Mouse (Mus musculus) kidney, embryonic 14.5 days (tissue): ENCODE data around the gene Tmem72. TPM values are rescaled to one million over a fixed set of nuclear protein-coding genes. Genes with fewer than 3 reads are reported as not detected.
A peak's percentile ranks its signal among the peaks of the same experiment; 100 is the strongest.

Experiments used
- ATAC-seq: fragments of 200-750 bp; cut with Nextera tagmentation; 2 replicates; pipeline ENCODE4 v1.8.0; 2017; ENCODE audit warnings: moderate number of reproducible peaks, mild to moderate bottlenecking, moderate TSS enrichment, moderate library complexity; ENCODE audit not compliant: low FRiP score, low TSS enrichment
- H3K27ac ChIP-seq: fragments of 300-500 bp; sonication (generic); 2 replicates; pipeline ENCODE4 v1.5.1; 2014; ENCODE audit warnings: low read depth, mild to moderate bottlenecking, low read length, moderate library complexity, mixed read lengths
- H3K27me3 ChIP-seq: fragments of 300-500 bp; sonication (generic); 2 replicates; pipeline ENCODE4 v1.6.1; 2014; ENCODE audit warnings: mild to moderate bottlenecking, low read length; ENCODE audit not compliant: control insufficient read depth, insufficient read depth
- H3K36me3 ChIP-seq: fragments of 300-500 bp; sonication (generic); 2 replicates; pipeline ENCODE4 v1.6.1; 2014; ENCODE audit warnings: low read length, mixed read lengths; ENCODE audit not compliant: control insufficient read depth, insufficient read depth
- H3K4me1 ChIP-seq: fragments of 300-500 bp; sonication (generic); 2 replicates; pipeline ENCODE4 v1.6.1; 2014; ENCODE audit warnings: low read length, mixed read lengths; ENCODE audit not compliant: control insufficient read depth, insufficient read depth
- H3K4me2 ChIP-seq: fragments of 300-500 bp; sonication (generic); replicated peaks from 2 replicates; pipeline ENCODE4 v1.6.1; 2014; ENCODE audit warnings: low read depth, mild to moderate bottlenecking, low read length
- H3K4me3 ChIP-seq: fragments of 300-500 bp; sonication (generic); 2 replicates; pipeline ENCODE4 v1.5.1; 2014; ENCODE audit warnings: mild to moderate bottlenecking, low read length
- H3K9ac ChIP-seq: fragments of 300-500 bp; sonication (generic); 2 replicates; pipeline ENCODE4 v1.6.1; 2014; ENCODE audit warnings: low read depth, mild to moderate bottlenecking, low read length, moderate library complexity
- H3K9me3 ChIP-seq: fragments of 300-500 bp; sonication (generic); 2 replicates; pipeline ENCODE4 v1.6.1; 2016; ENCODE audit warnings: low read length; ENCODE audit not compliant: control insufficient read depth
- WGBS: fragments of 180-500 bp; shearing (Covaris S2); extraction: QIAGEN DNeasy Blood & Tissue Kit; methylation state at CpG from one replicate; pipeline ENCODE4 v1.1.7; 2014; 5-methylcytosine and 5-hydroxymethylcytosine counted together
- polyA plus RNA-seq: library from polyadenylated mRNA; unstranded; fragments of >200 nt; fragmentation: Nextera tagmentation; extraction: Ambion mirVana; gene quantifications from 2 replicates; pipeline ENCODE4 v1.2.1, GENCODE M21; 2014

The Tmem72 gene
- polyA plus RNA-seq, 1 experiment from 2014 or later = 1.8 TPM

- Histone ChIP-seq H3K9ac (no peak overlapping the region), H3K4me2 (no peak overlapping the region), H3K27ac (no peak overlapping the region), H3K9me3 (no peaks in the 10 kb centered on the region), H3K4me1 (peaks cover 6% of the 10 kb centered on the region; the same call in 1 of the 2 replicates), H3K4me3 (no peak overlapping the region), H3K36me3 (no peaks in the 10 kb centered on the region), H3K27me3 (no peaks in the 10 kb centered on the region)
- WGBS = 73% methylated on average over 3 of the region's 3 CpGs
- no peak for ATAC-seq
Observed at GRCm38 (mm10) chr6:116666892-116667291, 49.8 kb downstream of the Tmem72 start.

- Histone ChIP-seq H3K9me3 (no peaks in the 10 kb centered on the region), H3K27me3 (no peaks in the 10 kb centered on the region), H3K4me1 (peaks cover 4% of the 10 kb centered on the region; the same call in 1 of the 2 replicates), H3K27ac (no peak overlapping the region), H3K9ac (no peak overlapping the region), H3K4me2 (no peak overlapping the region), H3K4me3 (no peak overlapping the region), H3K36me3 (no peaks in the 10 kb centered on the region)
- 81% methylated on average over 12 of the region's 12 CpGs for WGBS
- ATAC-seq = no peak
Observed at GRCm38 (mm10) chr6:116666085-116666750, 50.5 kb downstream of the Tmem72 start.

GRCm38 (mm10) chr6:116664830-116665229, 51.9 kb downstream of the Tmem72 start:
- no peak overlapping the region for H3K4me2 ChIP-seq
- no peak overlapping the region for H3K9ac ChIP-seq
- no peaks in the 10 kb centered on the region for H3K4me1 ChIP-seq
- no peak overlapping the region for H3K4me3 ChIP-seq
- WGBS = 73% methylated on average over 3 of the region's 3 CpGs
- no peak overlapping the region for H3K27ac ChIP-seq
- no peaks in the 10 kb centered on the region for H3K9me3 ChIP-seq
- no peaks in the 10 kb centered on the region for H3K36me3 ChIP-seq
- no peak for ATAC-seq
- H3K27me3 ChIP-seq = no peaks in the 10 kb centered on the region

GRCm38 (mm10) chr6:116664031-116664430, 52.7 kb downstream of the Tmem72 start:
- Histone ChIP-seq H3K4me2 (no peak overlapping the region), H3K9ac (no peak overlapping the region), H3K4me3 (no peak overlapping the region), H3K27ac (no peak overlapping the region), H3K9me3 (no peaks in the 10 kb centered on the region), H3K27me3 (no peaks in the 10 kb centered on the region), H3K4me1 (no peaks in the 10 kb centered on the region), H3K36me3 (no peaks in the 10 kb centered on the region)
- 86% methylated on average over 6 of the region's 6 CpGs for WGBS
- ATAC-seq = no peak

GRCm38 (mm10) chr6:116663364-116663763, 53.3 kb downstream of the Tmem72 start:
- Histone ChIP-seq H3K36me3 (no peaks in the 10 kb centered on the region), H3K9me3 (no peaks in the 10 kb centered on the region), H3K9ac (no peak overlapping the region), H3K4me2 (no peak overlapping the region), H3K27ac (no peak overlapping the region), H3K4me1 (no peaks in the 10 kb centered on the region), H3K27me3 (no peaks in the 10 kb centered on the region), H3K4me3 (no peak overlapping the region)
- ATAC-seq = no peak
- WGBS = 86% methylated on average over 2 of the region's 2 CpGs

- peak; percentile 25 for ATAC-seq
- Histone ChIP-seq H3K27ac (no peak overlapping the region), H3K4me2 (no peak overlapping the region), H3K27me3 (no peaks in the 10 kb centered on the region), H3K4me3 (no peak overlapping the region), H3K9ac (no peak overlapping the region), H3K9me3 (no peaks in the 10 kb centered on the region), H3K36me3 (no peaks in the 10 kb centered on the region), H3K4me1 (0 out of 2 replicates have a peak, but pooled peaks cover 6% of the 10 kb centered on the region)
- 64% methylated on average over 9 of the region's 9 CpGs for WGBS
Observed at GRCm38 (mm10) chr6:116653684-116654454, 62.8 kb downstream of the Tmem72 start.

- Histone ChIP-seq H3K27ac (no peak overlapping the region), H3K9ac (no peak overlapping the region), H3K9me3 (no peaks in the 10 kb centered on the region), H3K27me3 (no peaks in the 10 kb centered on the region), H3K4me3 (no peak overlapping the region), H3K36me3 (no peaks in the 10 kb centered on the region), H3K4me2 (no peak overlapping the region), H3K4me1 (0 out of 2 replicates have a peak, but pooled peaks cover 6% of the 10 kb centered on the region)
- no peak for ATAC-seq
- 82% methylated on average over 3 of the region's 3 CpGs for WGBS
Observed at GRCm38 (mm10) chr6:116653191-116653590, 63.5 kb downstream of the Tmem72 start.

- peak overlapping the region; percentile 12; the same call in 1 of the 2 replicates for H3K4me2 ChIP-seq
Observed at GRCm38 (mm10) chr6:116651437-116652118, 65.1 kb downstream of the Tmem72 start.

More at GRCm38 (mm10) chr6:116651437-116652118, 65.1 kb downstream of the Tmem72 start:
- Histone ChIP-seq H3K27ac (no peak overlapping the region), H3K27me3 (no peaks in the 10 kb centered on the region), H3K9ac (no peak overlapping the region), H3K9me3 (no peaks in the 10 kb centered on the region), H3K4me1 (0 out of 2 replicates have a peak, but pooled peaks cover 6% of the 10 kb centered on the region), H3K4me3 (no peak overlapping the region), H3K36me3 (no peaks in the 10 kb centered on the region)
- ATAC-seq = no peak
- WGBS = 69% methylated on average over 20 of the region's 20 CpGs
